Mouse (Mus musculus) spleen, embryonic (tissue): Measurements from ENCODE around the gene Usp51.
"Not testable (repeated sequence)": the region's sequence is repeated elsewhere in the genome, so short reads cannot be mapped to it uniquely, and the experiment has no call there.

Source experiments
- CTCF ChIA-PET: fragments of 350-600 bp; sonication (Branson Sonifier 250); formaldehyde crosslinking; loops from one replicate; lab custom pipeline; 2022; lab: Charles Lee

Gene Usp51

GRCm38 (mm10) chrX:153006387-153006841 is at the start of gene Usp51:
Gene Usp51 (plus strand): TSS chrX:153006469.
- CTCF ChIA-PET = no interaction called here

- CTCF ChIA-PET = no interaction called here
Measured at GRCm38 (mm10) chrX:152969606-152970005, 36.7 kb upstream of the Usp51 start.

GRCm38 (mm10) chrX:152973476-152974203 is 32.6 kb upstream of the Usp51 start:
- CTCF ChIA-PET = not testable (repeated sequence)

- CTCF ChIA-PET = no interaction called here
Measured at GRCm38 (mm10) chrX:152974204-152974661, 32.0 kb upstream of the Usp51 start.

GRCm38 (mm10) chrX:152976538-152976937 is 29.7 kb upstream of the Usp51 start:
- CTCF ChIA-PET = no interaction called here

- CTCF ChIA-PET = no interaction called here
Measured at GRCm38 (mm10) chrX:152985009-152985408, 21.3 kb upstream of the Usp51 start.

GRCm38 (mm10) chrX:152989852-152990251 is 16.4 kb upstream of the Usp51 start:
- CTCF ChIA-PET = not testable (repeated sequence)

- CTCF ChIA-PET = not testable (repeated sequence)
Measured at GRCm38 (mm10) chrX:152996105-152996504, 10.2 kb upstream of the Usp51 start.

- CTCF ChIA-PET = no interaction called here
Measured at GRCm38 (mm10) chrX:153007021-153007684, 884 bp downstream of the Usp51 start.

GRCm38 (mm10) chrX:153007685-153008047 is 1.4 kb downstream of the Usp51 start:
- CTCF ChIA-PET = no interaction called here

- CTCF ChIA-PET = not testable (repeated sequence)
Measured at GRCm38 (mm10) chrX:153025255-153025654, 19.0 kb downstream of the Usp51 start.

GRCm38 (mm10) chrX:153025709-153026108 is 19.4 kb downstream of the Usp51 start:
- CTCF ChIA-PET = not testable (repeated sequence)

- CTCF ChIA-PET = not testable (repeated sequence)
Measured at GRCm38 (mm10) chrX:153031547-153031946, 25.3 kb downstream of the Usp51 start.

- CTCF ChIA-PET = no interaction called here
Measured at GRCm38 (mm10) chrX:153037087-153037971, 31.1 kb downstream of the Usp51 start, which contains the start of gene Mageh1. Gene Mageh1 (minus strand): TSS chrX:153037575.

- CTCF ChIA-PET = not testable (repeated sequence)
Measured at GRCm38 (mm10) chrX:153037972-153038744, 31.9 kb downstream of the Usp51 start.
